Mouse (Mus musculus) ovary, adult 2 months (tissue): ENCODE measurements around the gene Sh3bp5l. TPM values are rescaled to one million over a fixed set of nuclear protein-coding genes. Genes with fewer than 3 reads are reported as not detected.

ENCODE experiments used
- polyA plus RNA-seq: library from polyadenylated mRNA; depleted of rRNA; stranded (reverse); fragments of >200 nt; gene quantifications from 2 replicates; pipeline ENCODE4 v1.2.3, GENCODE M21; 2012; rRNA removed

Gene Sh3bp5l
- 34.0 and 37.9 TPM in 2 replicates for polyA plus RNA-seq

GRCm38 (mm10) chr11:58330276-58331148 is at the start of gene Sh3bp5l, which contains the start of gene Zfp672:
TSS of gene Sh3bp5l (plus strand) at chr11:58330724.
TSS of gene Zfp672 (minus strand) at chr11:58330339.

GRCm38 (mm10) chr11:58306860-58307308 is 23.6 kb upstream of the Sh3bp5l start, which contains the start of gene Zfp692:
TSS of gene Zfp692 (plus strand) at chr11:58307069.

GRCm38 (mm10) chr11:58378763-58379278 is 48.3 kb downstream of the Sh3bp5l start, which contains the start of gene Lypd8:
TSS of gene Lypd8 (plus strand) at chr11:58379043.

Other genes with a start within 250 kb of the Sh3bp5l start
- 2.4 and 3.9 TPM in 2 replicates for gene Gm12248, start 237.6 kb upstream of the Sh3bp5l start, polyA plus RNA-seq
- 53.5 and 59.9 TPM in 2 replicates for gene Cnot8, start 226.6 kb upstream of the Sh3bp5l start, polyA plus RNA-seq
- 18.3 and 18.6 TPM in 2 replicates for gene Gemin5, start 162.2 kb upstream of the Sh3bp5l start, polyA plus RNA-seq
- gene Mrpl22, start 159.1 kb upstream of the Sh3bp5l start, polyA plus RNA-seq: 25.5 and 30.1 TPM in 2 replicates
- 7.7 and 11.5 TPM in 2 replicates for gene Igtp, start 131.2 kb upstream of the Sh3bp5l start, polyA plus RNA-seq
- 9.3 and 12.9 TPM in 2 replicates for gene Irgm2, start 131.1 kb upstream of the Sh3bp5l start, polyA plus RNA-seq
- 0.25 and 0.50 TPM in 2 replicates for gene 4930438A08Rik, start 55.9 kb upstream of the Sh3bp5l start, polyA plus RNA-seq
- 40.8 and 41.4 TPM in 2 replicates for gene Zfp692, start 23.7 kb upstream of the Sh3bp5l start, polyA plus RNA-seq
- 58.2 and 61.2 TPM in 2 replicates for gene Zfp672, start 385 bp upstream of the Sh3bp5l start, polyA plus RNA-seq
- gene Lypd8, start 48.3 kb downstream of the Sh3bp5l start, polyA plus RNA-seq: 0.80 and 1.4 TPM in 2 replicates
- gene 1810065E05Rik, start 90.4 kb downstream of the Sh3bp5l start, polyA plus RNA-seq: 0.42 and 1.6 TPM in 2 replicates
- gene Gm12253, start 101.8 kb downstream of the Sh3bp5l start, polyA plus RNA-seq: not detected in 2 replicates
- not detected in 2 replicates for gene Lypd9, start 122.2 kb downstream of the Sh3bp5l start, polyA plus RNA-seq
- not detected in 2 replicates for gene Olfr30, start 131.5 kb downstream of the Sh3bp5l start, polyA plus RNA-seq
- gene Olfr332, start 161.8 kb downstream of the Sh3bp5l start, polyA plus RNA-seq: not detected in 2 replicates
- 0.20 TPM in 1 of 2 replicates, not detected in the other for gene Olfr331, start 171.8 kb downstream of the Sh3bp5l start, polyA plus RNA-seq
- 4.6 and 8.1 TPM in 2 replicates for gene Olfr330, start 204.1 kb downstream of the Sh3bp5l start, polyA plus RNA-seq
- gene Olfr329-ps, start 215.7 kb downstream of the Sh3bp5l start, polyA plus RNA-seq: 2.4 and 4.6 TPM in 2 replicates
- 0.24 and 0.40 TPM in 2 replicates for gene Olfr328, start 224.9 kb downstream of the Sh3bp5l start, polyA plus RNA-seq
- 0.50 TPM in 1 of 2 replicates, not detected in the other for gene Olfr224, start 239.8 kb downstream of the Sh3bp5l start, polyA plus RNA-seq
- gene Olfr325, start 247.0 kb downstream of the Sh3bp5l start, polyA plus RNA-seq: not detected in 2 replicates